Mouse (Mus musculus) kidney, adult 2 months (tissue): ENCODE results near the gene Fam114a1. TPM values are rescaled to one million over a fixed set of nuclear protein-coding genes. Genes with fewer than 3 reads are reported as not detected.

Experiments used
- DNase-seq: peaks from one replicate; pipeline ENCODE4 v3.0.0; 2021
- H3K27ac ChIP-seq: fragments of 200-500 bp; 2 replicates; pipeline ENCODE4 v1.5.1; 2012; ENCODE audit warnings: low read depth, low read length, control low read depth, inconsistent platforms; ENCODE audit not compliant: insufficient read depth
- H3K27me3 ChIP-seq: fragments of 200-500 bp; replicated peaks from 2 replicates; pipeline ENCODE4 v1.6.1; 2012; ENCODE audit warnings: mild to moderate bottlenecking, moderate library complexity, low read length, inconsistent platforms; ENCODE audit not compliant: control insufficient read depth, insufficient read depth
- H3K36me3 ChIP-seq: fragments of 200-500 bp; 2 replicates; pipeline ENCODE4 v1.6.1; 2012; ENCODE audit warnings: mild to moderate bottlenecking, moderate library complexity, low read length, inconsistent platforms; ENCODE audit not compliant: control insufficient read depth, insufficient read depth
- H3K4me1 ChIP-seq: fragments of 200-500 bp; 2 replicates; pipeline ENCODE4 v1.6.1; 2011; ENCODE audit warnings: low read length; ENCODE audit not compliant: control insufficient read depth, insufficient read depth
- H3K4me3 ChIP-seq: fragments of 200-500 bp; 2 replicates; pipeline ENCODE4 v1.5.1; 2011; ENCODE audit warnings: mild to moderate bottlenecking, low read depth, low read length, control low read depth; ENCODE audit not compliant: insufficient read depth
- CTCF ChIP-seq: fragments of 200-500 bp; conservative IDR thresholded peaks from 2 replicates; pipeline ENCODE4 v1.5.1; 2011; ENCODE audit warnings: low read depth, mild to moderate bottlenecking, control low read depth, low read length, moderate library complexity, mixed read lengths; ENCODE audit not compliant: insufficient read depth, insufficient read length
- POLR2A ChIP-seq: fragments of 200-500 bp; IDR thresholded peaks from one replicate; pipeline ENCODE4 v1.6.1; 2011; ENCODE audit warnings: low read depth, low read length, control low read depth
- WGBS: fragments of 180-500 bp; shearing (Covaris S2); methylation state at CpG from one replicate; pipeline ENCODE4 v1.1.7; 2018; 5-methylcytosine and 5-hydroxymethylcytosine counted together
- polyA plus RNA-seq: library from polyadenylated mRNA; depleted of rRNA; stranded (reverse); fragments of >200 nt; gene quantifications from 2 replicates; pipeline ENCODE4 v1.2.3, GENCODE M21; 2012

The Fam114a1 gene
- polyA plus RNA-seq, 1 experiment: 7.7 TPM

GRCm38 (mm10) chr5:65022006-65022405 lies 52.1 kb downstream of the Fam114a1 start:
- H3K27me3 ChIP-seq: no peaks in the 10 kb centered on the region
- no peak for DNase-seq
- H3K4me1 ChIP-seq: 0 out of 2 replicates have a peak, but pooled peaks cover 3% of the 10 kb centered on the region
- no peaks in the 10 kb centered on the region for H3K36me3 ChIP-seq
- 94% methylated on average over 4 of the region's 4 CpGs for WGBS
- TF ChIP-seq CTCF: no peak
- TF ChIP-seq POLR2A: no peak
- no peak overlapping the region for H3K27ac ChIP-seq
- no peak overlapping the region for H3K4me3 ChIP-seq

- H3K27me3 ChIP-seq: no peaks in the 10 kb centered on the region
- H3K4me3 ChIP-seq: no peak overlapping the region
- 0 out of 2 replicates have a peak, but pooled peaks cover 3% of the 10 kb centered on the region for H3K4me1 ChIP-seq
- TF ChIP-seq CTCF (no peak), POLR2A (no peak)
- H3K27ac ChIP-seq: no peak overlapping the region
- no peaks in the 10 kb centered on the region for H3K36me3 ChIP-seq
- no peak for DNase-seq
- 80% methylated on average over 2 of the region's 2 CpGs for WGBS
Observed at GRCm38 (mm10) chr5:65024641-65025040, 54.8 kb downstream of the Fam114a1 start.

GRCm38 (mm10) chr5:65025916-65026315 lies 56.0 kb downstream of the Fam114a1 start:
- no peak overlapping the region for H3K4me3 ChIP-seq
- H3K4me1 ChIP-seq: no peaks in the 10 kb centered on the region
- WGBS: 76% methylated on average over 6 of the region's 6 CpGs
- no peak overlapping the region for H3K27ac ChIP-seq
- DNase-seq: peak; percentile 27
- no peaks in the 10 kb centered on the region for H3K36me3 ChIP-seq
- no peaks in the 10 kb centered on the region for H3K27me3 ChIP-seq
- TF ChIP-seq CTCF (no peak), POLR2A (no peak)

- 65% methylated on average over 9 of the region's 9 CpGs for WGBS
- peak; percentile 45 for DNase-seq
- no peak overlapping the region for H3K4me3 ChIP-seq
- TF ChIP-seq POLR2A (no peak), CTCF (no peak)
- no peak overlapping the region for H3K27ac ChIP-seq
- H3K36me3 ChIP-seq: no peaks in the 10 kb centered on the region
- no peaks in the 10 kb centered on the region for H3K4me1 ChIP-seq
- H3K27me3 ChIP-seq: no peaks in the 10 kb centered on the region
Observed at GRCm38 (mm10) chr5:65026776-65027175, 56.9 kb downstream of the Fam114a1 start.

- no peaks in the 10 kb centered on the region for H3K27me3 ChIP-seq
- H3K4me3 ChIP-seq: no peak overlapping the region
- H3K27ac ChIP-seq: no peak overlapping the region
- no peaks in the 10 kb centered on the region for H3K36me3 ChIP-seq
- DNase-seq: no peak
- TF ChIP-seq POLR2A: no peak
- no peak for TF ChIP-seq CTCF
- H3K4me1 ChIP-seq: no peaks in the 10 kb centered on the region
- 79% methylated on average over 9 of the region's 9 CpGs for WGBS
Observed at GRCm38 (mm10) chr5:65028019-65028418, 58.1 kb downstream of the Fam114a1 start.

DNA sequence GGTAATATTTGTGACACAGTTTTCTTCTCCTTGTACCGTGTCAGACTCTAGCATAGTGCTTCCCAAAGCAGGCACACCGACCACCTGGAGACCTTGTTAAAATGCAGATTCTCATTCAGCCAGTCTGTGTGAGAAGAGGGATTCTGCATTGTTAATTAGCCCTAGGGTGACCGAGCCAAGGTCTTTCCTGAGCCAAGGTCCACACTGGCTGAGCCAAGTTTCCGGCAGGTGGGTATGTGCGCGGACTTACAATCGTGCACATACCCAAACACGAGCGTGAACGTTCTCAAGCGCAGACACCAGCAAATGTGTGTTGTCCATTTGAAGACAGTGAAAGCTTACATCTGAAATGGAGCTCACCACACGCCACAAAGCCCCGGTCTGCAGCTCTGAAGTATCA lies 66.7 kb downstream of the Fam114a1 start:
- TF ChIP-seq CTCF (no peak), POLR2A (no peak)
- peaks cover 6% of the 10 kb centered on the region; the same call in 1 of the 2 replicates for H3K4me1 ChIP-seq

GRCm38 (mm10) chr5:65038305-65038704 lies 68.4 kb downstream of the Fam114a1 start:
- 61% methylated on average over 9 of the region's 9 CpGs for WGBS
- H3K27ac ChIP-seq: peak overlapping the region; percentile 27; the same call in 1 of the 2 replicates
- TF ChIP-seq CTCF (no peak), POLR2A (no peak)
- no peaks in the 10 kb centered on the region for H3K36me3 ChIP-seq
- H3K4me1 ChIP-seq: peaks cover 6% of the 10 kb centered on the region; the same call in 1 of the 2 replicates
- DNase-seq: peak; percentile 11
- H3K27me3 ChIP-seq: no peaks in the 10 kb centered on the region
- H3K4me3 ChIP-seq: no peak overlapping the region

More for the DNA sequence above, 66.7 kb downstream of the Fam114a1 start:
- no peak overlapping the region for H3K27ac ChIP-seq
- DNase-seq: no peak
- 67% methylated on average over 13 of the region's 13 CpGs for WGBS
- no peak overlapping the region for H3K4me3 ChIP-seq
- no peaks in the 10 kb centered on the region for H3K27me3 ChIP-seq
- H3K36me3 ChIP-seq: no peaks in the 10 kb centered on the region
